Mouse (Mus musculus): Measurements from ENCODE around the gene Castor1.

The Castor1 gene

DNA sequence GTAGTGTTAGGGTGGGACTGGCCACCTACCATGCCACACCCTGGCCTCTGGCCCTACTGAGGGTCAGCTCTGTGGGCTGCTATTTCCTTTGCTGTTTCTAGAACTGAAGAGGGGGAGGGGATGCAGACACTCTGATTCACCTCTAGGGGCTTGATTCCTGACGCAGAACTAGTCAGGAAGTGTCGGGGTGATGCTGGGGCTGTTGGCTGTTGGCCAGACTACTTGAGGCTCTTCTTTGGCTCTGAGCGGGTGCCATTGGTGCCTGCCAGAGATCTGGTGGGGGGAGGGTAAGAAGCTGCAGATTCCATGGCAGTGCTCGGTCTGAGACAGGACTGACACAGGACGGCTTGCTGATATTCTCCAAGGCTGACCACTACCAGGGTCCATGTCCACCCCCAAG is 43.9 kb downstream of the Castor1 start:
- DNase-seq (ENCODE audit: low read depth, low spot score) = no peak

DNA sequence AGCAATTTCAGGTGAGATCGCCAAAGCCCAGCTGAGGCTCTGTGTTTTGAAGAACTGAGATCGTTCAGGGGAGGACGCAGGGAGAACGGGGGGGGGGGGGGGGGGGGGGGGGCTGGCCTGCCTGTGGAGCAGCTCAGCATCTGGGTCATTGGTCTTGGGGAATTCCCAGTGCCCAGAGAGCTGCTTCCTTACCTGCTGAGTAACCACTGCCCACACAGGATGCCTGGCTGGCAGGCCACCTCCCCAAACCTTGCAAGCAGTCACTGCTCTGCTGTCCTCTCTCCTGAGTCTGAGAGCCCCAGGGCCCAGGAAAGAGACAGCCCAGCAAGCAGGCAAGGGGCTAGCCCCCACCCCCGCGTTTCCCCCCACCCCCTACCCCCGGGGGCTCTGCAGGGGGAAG is 44.8 kb downstream of the Castor1 start:
- DNase-seq (ENCODE audit: low read depth, low spot score) = no peak

DNA sequence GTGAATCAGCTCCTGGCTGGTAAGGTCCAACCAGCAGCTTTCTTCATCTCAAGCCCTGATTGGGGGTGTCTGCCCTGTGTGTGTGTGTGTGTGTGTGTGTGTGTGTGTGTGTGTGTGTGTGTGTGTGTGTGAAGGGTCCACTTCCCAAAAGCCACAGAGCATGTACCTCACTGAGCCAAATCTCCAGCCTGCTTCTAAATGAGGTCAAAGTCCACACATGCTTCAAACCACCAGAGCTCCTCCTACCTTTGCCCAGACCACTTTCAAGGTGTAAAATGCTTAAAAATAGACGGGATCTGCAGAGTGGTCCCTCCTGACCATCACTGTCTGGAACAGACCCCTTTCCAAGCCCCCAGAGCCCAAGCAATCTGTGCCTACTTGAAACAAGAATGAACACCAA is 45.3 kb downstream of the Castor1 start:
- DNase-seq (ENCODE audit: low read depth, low spot score) = no peak

DNA sequence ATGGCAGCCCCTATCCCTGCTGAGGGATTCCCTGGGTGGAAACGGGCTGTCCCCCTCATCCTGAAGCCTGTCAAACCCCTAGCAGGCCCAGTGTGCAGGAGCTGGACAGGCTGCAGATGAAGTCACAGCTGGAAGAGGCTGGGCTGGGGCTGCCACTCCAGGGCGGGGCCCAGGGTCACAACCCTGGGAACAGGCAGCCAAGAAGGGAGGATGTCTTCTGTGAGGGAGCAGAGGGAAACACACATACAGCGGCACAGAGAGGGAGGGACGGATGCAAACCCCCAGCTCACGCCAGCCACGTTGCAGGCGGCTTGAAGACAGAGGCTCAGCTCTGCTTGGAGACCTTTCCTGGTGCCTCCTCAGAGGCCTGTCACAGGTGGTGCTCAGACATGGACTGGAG is 46.0 kb downstream of the Castor1 start:
- DNase-seq (ENCODE audit: low read depth, low spot score) = no peak

DNA sequence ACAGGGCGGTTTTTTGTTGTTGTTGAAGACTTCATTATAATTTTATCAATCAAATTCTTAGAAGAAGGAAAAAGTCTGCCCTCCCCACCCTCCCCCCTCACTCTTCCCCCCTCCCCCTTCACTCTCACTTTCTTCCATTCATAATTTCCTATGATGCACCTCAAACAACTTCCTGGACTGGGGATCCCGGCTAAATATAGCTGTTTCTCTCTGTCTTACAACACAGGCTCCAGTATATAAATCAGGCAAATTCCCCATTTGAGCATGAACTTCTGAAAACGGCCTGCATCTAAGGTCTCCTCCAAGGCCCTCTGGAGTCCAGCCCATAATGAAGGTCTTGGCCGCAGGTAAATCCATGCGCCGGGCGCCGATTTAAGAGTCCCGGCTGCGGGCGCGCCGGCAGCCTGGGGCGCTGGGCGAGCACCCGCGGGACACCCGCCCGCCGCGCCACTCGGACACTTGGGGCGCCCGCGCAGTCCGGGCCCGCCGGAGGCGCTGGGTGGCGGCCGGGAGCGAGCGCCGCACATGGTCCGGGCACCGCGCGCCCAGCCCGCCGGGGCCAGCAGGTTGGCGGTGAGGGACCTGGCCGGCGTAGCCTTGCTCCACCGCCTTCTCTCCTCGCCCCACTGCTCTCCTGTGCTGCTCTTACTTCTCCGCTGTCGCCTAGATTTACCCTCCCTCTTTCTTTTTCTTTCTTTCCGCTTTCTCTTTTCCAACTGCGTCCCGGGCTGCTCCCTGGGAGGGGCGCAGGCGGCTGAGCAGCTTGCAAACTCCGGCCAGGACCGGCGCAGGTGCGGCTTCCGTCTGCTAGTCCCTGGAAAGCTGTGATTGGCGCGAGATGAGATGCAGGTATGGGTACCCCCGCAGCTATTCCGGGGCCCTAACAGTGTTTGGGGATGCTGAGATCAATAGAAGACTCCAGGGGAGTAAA is 48.5 kb downstream of the Castor1 start:
- no peak for DNase-seq (ENCODE audit: low read depth, low spot score)

DNA sequence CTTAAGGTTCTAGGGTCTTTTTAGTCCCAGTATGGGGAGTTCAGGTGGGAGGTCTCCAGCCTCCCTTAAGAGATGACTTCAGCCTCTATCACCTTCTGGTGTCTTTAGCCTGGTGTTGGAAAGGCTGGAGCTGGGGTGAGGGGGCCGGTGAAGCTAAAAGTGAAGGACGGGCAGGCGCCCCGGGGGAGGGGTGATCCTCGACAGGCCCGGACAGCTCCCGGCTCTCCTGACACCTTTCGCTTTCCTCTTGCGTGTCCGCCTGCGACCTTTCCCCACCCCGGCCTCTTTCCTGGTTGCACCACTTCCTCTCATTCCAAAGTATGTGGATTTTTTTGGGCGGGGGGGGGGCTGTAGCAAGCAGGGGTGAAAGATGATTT is 49.2 kb downstream of the Castor1 start:
- DNase-seq (ENCODE audit: low read depth, low spot score) = no peak

DNA sequence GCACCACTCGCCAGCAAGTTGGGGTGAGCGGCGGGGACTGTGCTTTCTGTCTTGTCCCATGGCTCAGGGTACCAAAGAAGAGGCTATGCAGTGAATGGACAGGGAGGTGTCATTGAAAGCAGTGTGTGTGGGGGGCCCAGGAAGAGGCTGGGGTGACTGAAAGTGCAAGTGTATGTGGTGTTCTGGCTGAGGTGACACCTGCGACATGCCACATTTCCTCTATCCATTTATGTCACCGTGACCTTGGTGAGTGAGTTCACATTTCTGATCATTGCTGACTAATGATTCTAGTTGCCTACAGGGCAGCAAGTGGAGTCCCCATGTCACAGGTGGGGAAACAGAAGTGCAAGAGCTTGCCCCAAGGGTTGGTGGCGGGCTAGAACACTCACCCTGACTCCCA is 50.5 kb downstream of the Castor1 start:
- no peak for DNase-seq (ENCODE audit: low read depth, low spot score)

DNA sequence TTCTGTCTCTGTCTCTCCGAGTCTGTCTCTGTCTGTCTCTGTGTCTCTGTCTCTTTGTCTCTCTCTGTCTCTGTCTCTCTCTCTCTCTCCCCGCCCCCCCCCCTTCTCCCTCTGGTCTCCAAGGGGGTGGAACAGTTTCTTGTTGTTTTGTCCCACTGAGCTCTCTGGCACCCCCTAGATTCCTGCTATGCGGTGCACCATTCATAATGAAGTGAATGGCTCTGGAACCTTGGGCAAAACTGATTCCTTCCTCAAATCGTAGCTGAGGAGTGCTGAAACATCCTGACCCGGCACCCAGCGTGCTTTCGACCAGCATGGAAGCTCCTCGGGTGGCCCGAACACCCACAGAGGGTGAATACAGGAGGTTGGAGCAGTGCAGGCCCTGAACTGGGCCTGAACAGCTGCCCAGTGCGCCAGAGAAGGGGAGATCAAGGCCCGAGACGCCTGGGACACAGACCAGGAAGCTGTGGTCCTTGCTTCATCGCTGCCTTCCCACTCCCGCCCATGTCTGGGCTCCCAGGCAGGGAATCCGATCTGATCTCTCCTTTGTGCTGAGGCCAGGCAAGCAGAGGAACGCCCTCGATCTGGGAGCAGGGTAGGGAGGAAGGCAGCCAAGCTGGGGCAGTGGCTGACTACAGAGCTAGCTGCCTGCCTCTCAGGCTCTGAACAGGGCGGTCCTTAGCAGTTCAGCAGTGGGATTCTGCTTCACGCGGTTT is 52.9 kb downstream of the Castor1 start:
- DNase-seq (ENCODE audit: low read depth, low spot score) = no peak

DNA sequence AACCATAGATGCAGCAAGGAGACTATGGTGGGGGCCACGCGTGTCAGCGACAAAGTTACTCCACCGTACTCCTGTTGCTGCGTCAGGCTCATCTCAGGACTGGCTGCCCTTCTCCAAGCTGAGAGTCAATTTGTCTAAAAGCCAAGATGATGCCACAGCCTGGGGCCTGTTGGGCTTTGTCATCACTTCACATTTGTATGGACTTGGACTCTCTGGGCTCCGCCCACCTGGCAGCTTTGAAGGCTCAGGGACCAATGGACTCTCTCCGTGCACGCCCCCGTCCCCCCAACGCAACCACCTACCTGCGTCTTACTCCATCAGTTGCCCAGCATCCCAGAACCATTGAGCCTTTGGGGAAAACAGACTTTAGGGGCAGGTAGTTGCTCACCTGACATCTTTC is 53.5 kb downstream of the Castor1 start:
- DNase-seq (ENCODE audit: low read depth, low spot score) = no peak

Measured in telencephalon, adult 2 months (tissue).